Mouse (Mus musculus) brain, adult 10 weeks (tissue): Measurements from ENCODE around the gene Dram1. TPM values are rescaled to one million over a fixed set of nuclear protein-coding genes. Genes with fewer than 3 reads are reported as not detected.

ENCODE experiments used
- polyA plus RNA-seq: library from polyadenylated mRNA; stranded (reverse); fragments of 350-450 nt; fragmentation: Illumina TruSeq; extraction: RNeasy Lipid Tissue Mini Kit (QIAGEN cat#74804); gene quantifications from one replicate; pipeline ENCODE4 v1.2.3, GENCODE M21; 2015; ENCODE audit warnings: low read depth, low replicate concordance

The Dram1 gene
- polyA plus RNA-seq, result 1.8 TPM

DNA sequence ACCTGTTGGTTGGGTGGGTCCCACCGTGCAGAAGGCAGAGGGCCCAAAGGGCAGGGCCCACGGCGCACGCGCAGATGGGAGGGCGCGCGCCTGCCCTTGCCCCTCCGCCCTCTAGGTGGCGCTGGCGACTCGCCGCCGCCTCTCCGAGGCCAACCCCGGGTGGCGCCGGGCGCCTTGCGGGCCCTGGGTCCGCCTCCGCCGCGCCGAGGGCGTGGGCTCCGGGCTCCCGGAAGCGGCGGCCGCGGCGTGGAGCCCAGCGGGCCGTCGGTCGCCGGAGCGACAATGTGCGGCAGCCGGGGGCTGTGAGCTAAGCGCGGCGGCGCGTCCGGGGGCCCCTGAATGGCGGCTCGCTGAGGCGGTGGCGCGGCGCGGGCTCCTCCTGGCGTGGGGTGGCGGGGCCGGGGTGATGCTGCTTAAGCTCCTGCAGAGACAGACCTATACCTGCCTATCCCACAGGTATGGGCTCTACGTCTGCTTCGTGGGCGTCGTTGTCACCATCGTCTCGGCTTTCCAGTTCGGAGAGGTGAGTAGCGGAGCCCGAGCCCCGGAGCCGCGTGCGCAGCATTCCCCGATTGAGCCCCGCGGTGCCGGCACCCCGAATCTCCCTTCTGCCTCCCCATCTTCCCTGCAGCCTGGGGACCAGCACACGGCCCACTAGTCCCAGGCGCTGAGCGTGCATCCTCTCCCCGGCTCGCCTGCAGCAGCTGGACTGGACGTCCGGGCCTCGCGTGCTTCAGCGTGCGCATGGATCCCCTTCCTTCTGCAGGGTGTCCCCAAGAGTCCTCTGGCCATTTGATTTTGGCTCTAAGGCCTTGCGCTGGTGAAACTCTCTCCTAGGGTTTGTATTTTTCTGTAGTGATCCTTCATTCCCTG lies at the start of gene Dram1, which contains the start of gene Gnptab:
TSS of gene Dram1 (minus strand) at position 68 of the 873 bp plus-strand sequence.
TSS of gene Gnptab (plus strand) at position 120 of the 873 bp plus-strand sequence.

Other genes starting within 250 kb of the Dram1 start
- 0.48 TPM for gene Parpbp, start 232.1 kb downstream of the Dram1 start, polyA plus RNA-seq
- 9.6 TPM for gene Nup37, start 232.1 kb downstream of the Dram1 start, polyA plus RNA-seq
- gene Washc3, start 178.0 kb downstream of the Dram1 start, polyA plus RNA-seq, result 41.9 TPM
- gene Gnptab, start 52 bp upstream of the Dram1 start, polyA plus RNA-seq, result 38.0 TPM
- 0.57 TPM for gene Sycp3, start 80.5 kb upstream of the Dram1 start, polyA plus RNA-seq
- 58.2 TPM for gene Chpt1, start 125.0 kb upstream of the Dram1 start, polyA plus RNA-seq
- 4.7 TPM for gene Mybpc1, start 226.1 kb upstream of the Dram1 start, polyA plus RNA-seq